Comparison of ENCODE assay signal across 8 mouse cellular contexts in genomic region chr14:20181466-20181921, GRCm38 (mm10). TPM values are rescaled to one million over a fixed set of nuclear protein-coding genes. Genes with fewer than 3 reads are reported as not detected.
DNase-seq lines count a peak whose midpoint lies in the region; ATAC-seq lines count a peak whose summit lies in the region.

Gene Kcnk5 (minus strand): TSS chr14:20181809.

- DNase-seq in CD4-positive, CD25-positive, alpha-beta regulatory T cell, adult 2 months (ENCODE audit: low read depth, low spot score), result peak; percentile 91
- peak; percentile 85 for DNase-seq in c-Kit-positive CD71-positive TER-119-negative erythroid progenitor cells, embryonic 14.5 days (ENCODE audit: low read depth)
- peak; percentile 96 for DNase-seq in forebrain, embryonic 11.5 days (ENCODE audit: low spot score)
- peak; percentile 95 for DNase-seq in kidney, postnatal 14 days
- peak; percentile 92 for DNase-seq in liver, embryonic 13.5 days
- peak; percentile 86 to 87 for DNase-seq in natural killer cell, adult 2 months (ENCODE audit: low spot score in 2 of 2)

- ATAC-seq in forebrain, embryonic 11.5 days (replicated peaks; ENCODE audit: low FRiP score), result peak; percentile 93
- ATAC-seq in heart, embryonic 15.5 days (replicated peaks; ENCODE audit: insufficient number of reproducible peaks, insufficient read depth, low FRiP score, low read depth), result peak; percentile 89
- ATAC-seq in liver, embryonic 13.5 days (ENCODE audit: low read depth), result peak; percentile 88
- ATAC-seq in stomach, embryonic 15.5 days (ENCODE audit: insufficient read depth, low FRiP score, low read depth), result peak; percentile 94

- H3K4me3 ChIP-seq in forebrain, embryonic 11.5 days (ENCODE audit: low read depth, low read length), result peak within 1 kb of the TSS; percentile 65
- H3K4me3 ChIP-seq in heart, embryonic 15.5 days, result peak within 1 kb of the TSS; percentile 57
- H3K4me3 ChIP-seq in liver, embryonic 13.5 days (replicated peaks), result peak within 1 kb of the TSS; percentile 78
- peak within 1 kb of the TSS; percentile 61 for H3K4me3 ChIP-seq in stomach, embryonic 15.5 days (replicated peaks)

- no peaks in the 10 kb centered on the region for H3K9me3 ChIP-seq in forebrain, embryonic 11.5 days (ENCODE audit: control insufficient read depth, low read length)
- H3K9me3 ChIP-seq in heart, embryonic 15.5 days (replicated peaks), result no peaks in the 10 kb centered on the region
- H3K9me3 ChIP-seq in liver, embryonic 13.5 days (replicated peaks), result no peaks in the 10 kb centered on the region
- H3K9me3 ChIP-seq in stomach, embryonic 15.5 days, result no peaks in the 10 kb centered on the region

- under 1% methylated on average over 36 of the region's 36 CpGs for WGBS in forebrain, embryonic 11.5 days
- under 1% methylated on average over 36 of the region's 36 CpGs for WGBS in heart, embryonic 15.5 days
- WGBS in liver, embryonic 13.5 days (ENCODE audit: insufficient replicate concordance), result under 1% methylated on average over 36 of the region's 36 CpGs
- WGBS in stomach, embryonic 15.5 days, result under 1% methylated on average over 36 of the region's 36 CpGs

- peak within 1 kb of the TSS; percentile 75 for H3K4me2 ChIP-seq in forebrain, embryonic 11.5 days (ENCODE audit: low read depth, low read length, severe bottlenecking)
- H3K4me2 ChIP-seq in heart, embryonic 15.5 days, result peak within 1 kb of the TSS; percentile 90
- peak within 1 kb of the TSS; percentile 95 for H3K4me2 ChIP-seq in liver, embryonic 13.5 days
- H3K4me2 ChIP-seq in stomach, embryonic 15.5 days, result peak within 1 kb of the TSS; percentile 88

- H3K4me1 ChIP-seq in forebrain, embryonic 11.5 days (replicated peaks; ENCODE audit: control insufficient read depth, insufficient read depth, low read length), result peaks cover 26% of the 10 kb centered on the region
- peaks cover 20% of the 10 kb centered on the region for H3K4me1 ChIP-seq in heart, embryonic 15.5 days (replicated peaks)
- H3K4me1 ChIP-seq in liver, embryonic 13.5 days (replicated peaks), result peaks cover 49% of the 10 kb centered on the region
- peaks cover 29% of the 10 kb centered on the region for H3K4me1 ChIP-seq in stomach, embryonic 15.5 days

- peak within 1 kb of the TSS; percentile 74 for H3K9ac ChIP-seq in forebrain, embryonic 11.5 days (ENCODE audit: low read length)
- H3K9ac ChIP-seq in heart, embryonic 15.5 days, result peak within 1 kb of the TSS; percentile 42
- peak within 1 kb of the TSS; percentile 86 for H3K9ac ChIP-seq in liver, embryonic 13.5 days
- H3K9ac ChIP-seq in stomach, embryonic 15.5 days, result peak within 1 kb of the TSS; percentile 26; the same call in 1 of the 2 replicates

- no peak within 1 kb of the TSS for H3K27ac ChIP-seq in forebrain, embryonic 11.5 days (ENCODE audit: low read depth, low read length)
- H3K27ac ChIP-seq in heart, embryonic 15.5 days, result no peak within 1 kb of the TSS
- peak within 1 kb of the TSS; percentile 82 for H3K27ac ChIP-seq in liver, embryonic 13.5 days
- 0 out of 2 replicates have a peak within 1 kb of the TSS, but pooled peaks have one; percentile 52 for H3K27ac ChIP-seq in stomach, embryonic 15.5 days

- H3K36me3 ChIP-seq in forebrain, embryonic 11.5 days (ENCODE audit: control insufficient read depth, insufficient read depth, low read length), result no peaks in the 10 kb centered on the region
- no peaks in the 10 kb centered on the region for H3K36me3 ChIP-seq in heart, embryonic 15.5 days
- H3K36me3 ChIP-seq in liver, embryonic 13.5 days, result no peaks in the 10 kb centered on the region; the same call in 1 of the 2 replicates
- H3K36me3 ChIP-seq in stomach, embryonic 15.5 days, result no peaks in the 10 kb centered on the region

- H3K27me3 ChIP-seq in forebrain, embryonic 11.5 days (ENCODE audit: control insufficient read depth, insufficient read depth, low read length), result no peaks in the 10 kb centered on the region
- H3K27me3 ChIP-seq in heart, embryonic 15.5 days, result no peaks in the 10 kb centered on the region
- no peaks in the 10 kb centered on the region for H3K27me3 ChIP-seq in liver, embryonic 13.5 days
- H3K27me3 ChIP-seq in stomach, embryonic 15.5 days (replicated peaks), result no peaks in the 10 kb centered on the region

RNA-seq across cellular contexts. Expression of gene Kcnk5, which starts in this region (rescaled TPM):
- 14.9 and 15.4 TPM in 2 replicates for polyA plus RNA-seq in forebrain, embryonic 11.5 days (2014; fragmentation: Nextera tagmentation; extraction: Ambion mirVana)
- polyA plus RNA-seq in heart, embryonic 15.5 days (2015; fragmentation: Nextera tagmentation; extraction: Ambion mirVana), result 1.8 and 4.1 TPM in 2 replicates
- polyA plus RNA-seq in liver, embryonic 13.5 days (2015; fragmentation: Nextera tagmentation; extraction: Ambion mirVana), result 6.2 and 6.7 TPM in 2 replicates
- polyA plus RNA-seq in stomach, embryonic 15.5 days (2015; fragmentation: Nextera tagmentation; extraction: Ambion mirVana), result 7.6 and 7.9 TPM in 2 replicates

Comparison
In these comparisons a context has a peak if more than half of its experiments do, and no peak if none do; other contexts are left out.
1. H3K27ac ChIP-seq: peak in liver, embryonic 13.5 days (single experiment) and stomach, embryonic 15.5 days (single experiment); none in forebrain, embryonic 11.5 days (single experiment) and heart, embryonic 15.5 days (single experiment).
2. H3K9ac ChIP-seq: peak in every context shown above with its lines; median percentile 86 in liver, embryonic 13.5 days; 74 in forebrain, embryonic 11.5 days; 42 in heart, embryonic 15.5 days; 26 in stomach, embryonic 15.5 days.
3. Peak in every context shown above with its lines, with median percentiles within 50 percentile points of each other: DNase-seq, ATAC-seq, H3K4me2 ChIP-seq and H3K4me3 ChIP-seq.